In the genomic region with DNA sequence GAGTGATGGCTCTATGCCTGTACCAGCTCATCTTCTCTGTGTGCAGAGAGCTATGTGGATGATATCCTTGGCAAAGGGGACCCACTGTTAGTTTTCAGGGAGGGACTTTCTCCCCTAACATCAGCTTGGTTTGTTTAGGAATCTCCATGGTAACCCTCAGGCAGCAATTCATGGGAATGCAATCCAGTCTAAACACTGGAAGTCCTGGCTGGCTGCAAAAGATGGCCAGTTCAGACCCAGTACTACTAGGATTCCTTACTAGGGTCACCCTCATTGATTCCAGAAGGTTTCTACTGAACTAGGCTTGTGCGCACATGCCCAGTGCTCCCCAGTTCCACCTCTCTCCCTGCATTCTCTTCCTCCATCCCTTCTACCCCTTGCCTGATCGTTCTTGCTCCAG, we compare ENCODE assay signal across 25 mouse cellular contexts.
DNase-seq lines count a peak whose midpoint lies in the region; ATAC-seq and TF ChIP-seq lines count a peak whose summit lies in the region.
"Had no signal": no experiment of that assay in that cellular context is flagged by ENCODE, and none has a peak within 500 bp of the region (broad histone marks: within the 10 kb centered on the region; RNA-seq: fewer than 3 reads in every experiment).

No protein-coding gene starts in this region.

- no peak for TF ChIP-seq EP300 in stomach, postnatal 0 days (optimal IDR thresholded peaks at IDR 0.05)

- H3K27ac ChIP-seq in lung, embryonic 14.5 days (ENCODE audit: low read depth) = no peak overlapping the region
- no peak overlapping the region for H3K27ac ChIP-seq in stomach, embryonic 16.5 days (ENCODE audit: low read length)
- no peak overlapping the region for H3K27ac ChIP-seq in stomach, postnatal 0 days (replicated peaks)
- H3K27ac ChIP-seq: forebrain, embryonic 10.5 days; forebrain, embryonic 13.5 days; heart, embryonic 13.5 days; hindbrain, embryonic 10.5 days; hindbrain, embryonic 13.5 days had no signal

- no peak for TF ChIP-seq CTCF in lung, embryonic 14.5 days (IDR thresholded peaks at IDR 0.05; ENCODE audit: low read depth)
- no peak for TF ChIP-seq CTCF in stomach, postnatal 0 days (IDR thresholded peaks at IDR 0.05; ENCODE audit: low read depth)

- H3K4me2 ChIP-seq in lung, embryonic 14.5 days = no peak overlapping the region
- H3K4me2 ChIP-seq in stomach, embryonic 16.5 days (ENCODE audit: low read depth, low read length) = no peak overlapping the region
- H3K4me2 ChIP-seq in stomach, postnatal 0 days (replicated peaks; ENCODE audit: low read depth) = no peak overlapping the region
- H3K4me2 ChIP-seq: forebrain, embryonic 13.5 days; heart, embryonic 13.5 days; hindbrain, embryonic 13.5 days had no signal

- no peak overlapping the region for H3K4me3 ChIP-seq in lung, embryonic 14.5 days (ENCODE audit: low read depth, low read length)
- H3K4me3 ChIP-seq in stomach, embryonic 16.5 days (replicated peaks; ENCODE audit: low read length) = no peak overlapping the region
- H3K4me3 ChIP-seq in stomach, postnatal 0 days (ENCODE audit: low read depth, low read length) = no peak overlapping the region
- H3K4me3 ChIP-seq: forebrain, embryonic 10.5 days; forebrain, embryonic 13.5 days; heart, embryonic 13.5 days; hindbrain, embryonic 10.5 days; hindbrain, embryonic 13.5 days had no signal

- H3K9ac ChIP-seq in lung, embryonic 14.5 days = no peak overlapping the region
- H3K9ac ChIP-seq in stomach, embryonic 16.5 days (ENCODE audit: low read length) = no peak overlapping the region
- H3K9ac ChIP-seq in stomach, postnatal 0 days (ENCODE audit: low read length) = no peak overlapping the region
- H3K9ac ChIP-seq: forebrain, embryonic 13.5 days; heart, embryonic 13.5 days; hindbrain, embryonic 13.5 days had no signal

- no peaks in the 10 kb centered on the region for H3K36me3 ChIP-seq in lung, embryonic 14.5 days (ENCODE audit: insufficient read depth)
- no peaks in the 10 kb centered on the region for H3K36me3 ChIP-seq in stomach, embryonic 16.5 days (ENCODE audit: control insufficient read depth, insufficient read depth, low read length)
- no peaks in the 10 kb centered on the region for H3K36me3 ChIP-seq in stomach, postnatal 0 days (ENCODE audit: control insufficient read depth, insufficient read depth, low read length)
- H3K36me3 ChIP-seq: forebrain, embryonic 10.5 days; G1E; heart, embryonic 13.5 days; hindbrain, embryonic 10.5 days; hindbrain, embryonic 13.5 days had no signal

- H3K4me1 ChIP-seq in lung, embryonic 14.5 days (ENCODE audit: insufficient read depth) = no peaks in the 10 kb centered on the region
- peaks cover 6% of the 10 kb centered on the region; the same call in 1 of the 2 replicates for H3K4me1 ChIP-seq in stomach, embryonic 16.5 days (ENCODE audit: control insufficient read depth, insufficient read depth, low read length)
- H3K4me1 ChIP-seq in stomach, postnatal 0 days (replicated peaks; ENCODE audit: control insufficient read depth, insufficient read depth) = no peaks in the 10 kb centered on the region
- H3K4me1 ChIP-seq: forebrain, embryonic 10.5 days; forebrain, embryonic 13.5 days; heart, embryonic 13.5 days; hindbrain, embryonic 10.5 days; hindbrain, embryonic 13.5 days had no signal

- DNase-seq in heart, adult 11 months = peak; percentile 79
- no peak for DNase-seq in heart, postnatal 36 days
- peak; percentile 26 for DNase-seq in lung, embryonic 14.5 days
- DNase-seq in lung, adult 18-20 months = no peak
- DNase-seq in stomach, postnatal 0 days (ENCODE audit: low spot score) = no peak
- DNase-seq in cerebellum, adult 9-11 months = no peak
- DNase-seq: adrenal gland, postnatal 10 days; adrenal gland, postnatal 36 days; B cell, adult 2 months; cerebellum, adult 18-20 months; cerebellum, adult 9-10 months; cerebellum, postnatal 25 days; gastrocnemius, postnatal 14 days; heart, adult 18-20 months; kidney, adult 11 months had no signal

- WGBS in lung, embryonic 14.5 days = 82% methylated on average over 2 of the region's 2 CpGs
- 71% methylated on average over 2 of the region's 2 CpGs for WGBS in stomach, embryonic 16.5 days
- WGBS in stomach, postnatal 0 days = 63% methylated on average over 2 of the region's 2 CpGs

- no peaks in the 10 kb centered on the region for H3K27me3 ChIP-seq in lung, embryonic 14.5 days (ENCODE audit: insufficient read depth, low read length)
- H3K27me3 ChIP-seq in stomach, embryonic 16.5 days (ENCODE audit: control insufficient read depth, insufficient read depth, low read length) = no peaks in the 10 kb centered on the region
- H3K27me3 ChIP-seq in stomach, postnatal 0 days (ENCODE audit: control insufficient read depth, insufficient read depth, low read length) = no peaks in the 10 kb centered on the region
- H3K27me3 ChIP-seq: CH12.LX; forebrain, embryonic 13.5 days; heart, embryonic 13.5 days; hindbrain, embryonic 13.5 days had no signal

- intact Hi-C loops in heart, postnatal 36 days (cut with DNase I) = no loop called here

- ATAC-seq in lung, embryonic 14.5 days (ENCODE audit: insufficient read depth) = peak; percentile 58; the same call in 1 of the 2 replicates
- 0 out of 2 replicates have a peak, but pooled peaks have one; percentile 21 for ATAC-seq in stomach, embryonic 16.5 days (ENCODE audit: insufficient read depth, low FRiP score)
- ATAC-seq in stomach, postnatal 0 days (ENCODE audit: low FRiP score, low TSS enrichment) = no peak
- ATAC-seq: forebrain, embryonic 13.5 days; forebrain, embryonic 16.5 days; hindbrain, embryonic 16.5 days had no signal

- H3K9me3 ChIP-seq in lung, embryonic 14.5 days (ENCODE audit: low read depth, low read length) = no peaks in the 10 kb centered on the region
- no peaks in the 10 kb centered on the region for H3K9me3 ChIP-seq in stomach, embryonic 16.5 days (replicated peaks; ENCODE audit: control insufficient read depth, low read length)
- no peaks in the 10 kb centered on the region for H3K9me3 ChIP-seq in stomach, postnatal 0 days (ENCODE audit: control insufficient read depth, low read length)
- H3K9me3 ChIP-seq: forebrain, embryonic 10.5 days; forebrain, embryonic 13.5 days; G1E; heart, embryonic 13.5 days; hindbrain, embryonic 10.5 days; hindbrain, embryonic 13.5 days had no signal

Comparison
In these comparisons a context has a peak if more than half of its experiments do, and no peak if none do; other contexts are left out.
1. DNase-seq: peak in heart, adult 11 months (single experiment) and lung, embryonic 14.5 days (single experiment); none in heart, postnatal 36 days (0 of 2), lung, adult 18-20 months (0 of 2), stomach, postnatal 0 days (single experiment) and cerebellum, adult 9-11 months (single experiment).